Mouse (Mus musculus) hindbrain, embryonic 11.5 days (tissue): ENCODE data around the gene Mrpl54. TPM values are rescaled to one million over a fixed set of nuclear protein-coding genes. Genes with fewer than 3 reads are reported as not detected.

Experiments used
- ATAC-seq: fragments of 200-750 bp; cut with Nextera tagmentation; 2 replicates; pipeline ENCODE4 v1.8.0; 2017; ENCODE audit warnings: mild to moderate bottlenecking, moderate TSS enrichment, moderate library complexity; ENCODE audit not compliant: low FRiP score
- DNase-seq: peaks from one replicate; pipeline ENCODE4 v3.0.0-alpha.2; 2015; ENCODE audit warnings: low spot score
- H3K27ac ChIP-seq: fragments of 300-500 bp; sonication (generic); 2 replicates; pipeline ENCODE4 v1.5.1; 2014; ENCODE audit warnings: mild to moderate bottlenecking, low read depth, low read length
- H3K27me3 ChIP-seq: fragments of 300-500 bp; sonication (generic); 2 replicates; pipeline ENCODE4 v1.6.1; 2014; ENCODE audit warnings: mild to moderate bottlenecking, low read length, moderate library complexity, mixed read lengths; ENCODE audit not compliant: control insufficient read depth, insufficient read depth
- H3K36me3 ChIP-seq: fragments of 300-500 bp; sonication (generic); 2 replicates; pipeline ENCODE4 v1.6.1; 2014; ENCODE audit warnings: mild to moderate bottlenecking, low read length, moderate library complexity, mixed read lengths; ENCODE audit not compliant: control insufficient read depth, insufficient read depth
- H3K4me1 ChIP-seq: fragments of 300-500 bp; sonication (generic); replicated peaks from 2 replicates; pipeline ENCODE4 v1.6.1; 2014; ENCODE audit warnings: low read length, mixed read lengths; ENCODE audit not compliant: control insufficient read depth, insufficient read depth
- H3K4me2 ChIP-seq: fragments of 300-500 bp; sonication (generic); replicated peaks from 2 replicates; pipeline ENCODE4 v1.6.1; 2014; ENCODE audit warnings: mild to moderate bottlenecking, low read depth, low read length
- H3K4me3 ChIP-seq: fragments of 300-500 bp; sonication (generic); 2 replicates; pipeline ENCODE4 v1.5.1; 2014; ENCODE audit warnings: low read depth, low read length
- H3K9ac ChIP-seq: fragments of 300-500 bp; sonication (generic); 2 replicates; pipeline ENCODE4 v1.6.1; 2014; ENCODE audit warnings: low read depth, low read length
- H3K9me3 ChIP-seq: fragments of 300-500 bp; sonication (generic); 2 replicates; pipeline ENCODE4 v1.6.1; 2016; ENCODE audit warnings: low read length; ENCODE audit not compliant: control insufficient read depth
- WGBS: fragments of 180-500 bp; shearing (Covaris S2); extraction: QIAGEN DNeasy Blood & Tissue Kit; methylation state at CpG from one replicate; pipeline ENCODE4 v1.1.7; 2014; 5-methylcytosine and 5-hydroxymethylcytosine counted together
- polyA plus RNA-seq: library from polyadenylated mRNA; unstranded; fragments of >200 nt; fragmentation: Nextera tagmentation; extraction: Ambion mirVana; gene quantifications from 2 replicates; pipeline ENCODE4 v1.2.1, GENCODE M21; 2014

Gene Mrpl54
- polyA plus RNA-seq, 1 experiment from 2014 or later: 182 TPM

- WGBS: 93% methylated on average over 6 of the region's 6 CpGs
- Histone ChIP-seq H3K36me3 (peaks cover 12% of the 10 kb centered on the region), H3K9me3 (no peaks in the 10 kb centered on the region)
Measured at GRCm38 (mm10) chr10:81216260-81216659, 50.5 kb downstream of the Mrpl54 start.

More at GRCm38 (mm10) chr10:81216260-81216659, 50.5 kb downstream of the Mrpl54 start:
- no peaks in the 10 kb centered on the region for H3K4me1 ChIP-seq
- DNase-seq: no peak
- no peak overlapping the region for H3K9ac ChIP-seq
- no peak overlapping the region for H3K27ac ChIP-seq
- H3K4me3 ChIP-seq: no peak overlapping the region
- no peak for ATAC-seq
- H3K27me3 ChIP-seq: no peaks in the 10 kb centered on the region
- no peak overlapping the region for H3K4me2 ChIP-seq

Other genes starting within 250 kb of the Mrpl54 start
- 3.4 and 5.8 TPM in 2 replicates for gene Diras1, start 241.3 kb downstream of the Mrpl54 start, polyA plus RNA-seq
- gene Slc39a3, start 229.5 kb downstream of the Mrpl54 start, polyA plus RNA-seq: 9.2 and 11.0 TPM in 2 replicates
- gene Sgta, start 206.8 kb downstream of the Mrpl54 start, polyA plus RNA-seq: 200 and 210 TPM in 2 replicates
- gene Thop1, start 196.9 kb downstream of the Mrpl54 start, polyA plus RNA-seq: 44.1 and 46.4 TPM in 2 replicates
- gene Creb3l3, start 168.1 kb downstream of the Mrpl54 start, polyA plus RNA-seq: 0.23 and 0.49 TPM in 2 replicates
- gene Map2k2, start 161.0 kb downstream of the Mrpl54 start, polyA plus RNA-seq: 201 and 203 TPM in 2 replicates
- gene Zbtb7a, start 131.7 kb downstream of the Mrpl54 start, polyA plus RNA-seq: 6.6 and 7.9 TPM in 2 replicates
- gene Pias4, start 99.0 kb downstream of the Mrpl54 start, polyA plus RNA-seq: 52.7 and 54.1 TPM in 2 replicates
- 380 and 413 TPM in 2 replicates for gene Eef2, start 90.3 kb downstream of the Mrpl54 start, polyA plus RNA-seq
- gene Dapk3, start 83.9 kb downstream of the Mrpl54 start, polyA plus RNA-seq: 49.9 and 53.3 TPM in 2 replicates
- not detected in 2 replicates for gene 4930442H23Rik, start 83.1 kb downstream of the Mrpl54 start, polyA plus RNA-seq
- 0.08 TPM in 1 of 2 replicates, not detected in the other for gene Nmrk2, start 64.9 kb downstream of the Mrpl54 start, polyA plus RNA-seq
- gene Atcay, start 36.1 kb downstream of the Mrpl54 start, polyA plus RNA-seq: 22.8 and 23.8 TPM in 2 replicates
- 3.4 and 4.3 TPM in 2 replicates for gene Zfr2, start 33.8 kb downstream of the Mrpl54 start, polyA plus RNA-seq
- gene Matk, start 14.0 kb downstream of the Mrpl54 start, polyA plus RNA-seq: 3.1 and 3.3 TPM in 2 replicates
- 32.1 and 33.5 TPM in 2 replicates for gene Apba3, start within 50 bp of the Mrpl54 start, polyA plus RNA-seq
- gene Tjp3, start 24.6 kb upstream of the Mrpl54 start, polyA plus RNA-seq: 3.8 and 3.9 TPM in 2 replicates
- 46.3 and 47.0 TPM in 2 replicates for gene Pip5k1c, start 26.0 kb upstream of the Mrpl54 start, polyA plus RNA-seq
- gene Cactin, start 54.2 kb upstream of the Mrpl54 start, polyA plus RNA-seq: 26.0 and 28.9 TPM in 2 replicates
- gene Tbxa2r, start 61.8 kb upstream of the Mrpl54 start, polyA plus RNA-seq: 2.3 TPM in 2 replicates
- not detected in 2 replicates for gene Gipc3, start 76.3 kb upstream of the Mrpl54 start, polyA plus RNA-seq
- 90.2 and 100 TPM in 2 replicates for gene Hmg20b, start 83.5 kb upstream of the Mrpl54 start, polyA plus RNA-seq
- 3.9 and 4.6 TPM in 2 replicates for gene Mfsd12, start 90.6 kb upstream of the Mrpl54 start, polyA plus RNA-seq
- 0.47 TPM in 1 of 2 replicates, not detected in the other for gene 4930404N11Rik, start 98.9 kb upstream of the Mrpl54 start, polyA plus RNA-seq
- 83.0 and 92.1 TPM in 2 replicates for gene Fzr1, start 111.6 kb upstream of the Mrpl54 start, polyA plus RNA-seq
- gene Dohh, start 117.5 kb upstream of the Mrpl54 start, polyA plus RNA-seq: 44.8 and 52.6 TPM in 2 replicates
- 2.2 and 3.2 TPM in 2 replicates for gene Gm48551, start 117.5 kb upstream of the Mrpl54 start, polyA plus RNA-seq
- gene Gm48552, start 122.1 kb upstream of the Mrpl54 start, polyA plus RNA-seq: 0.49 and 1.0 TPM in 2 replicates
- 2.7 and 4.1 TPM in 2 replicates for gene Smim24, start 126.1 kb upstream of the Mrpl54 start, polyA plus RNA-seq
- gene Nfic, start 188.7 kb upstream of the Mrpl54 start, polyA plus RNA-seq: 10.9 and 11.9 TPM in 2 replicates
- gene Celf5, start 215.8 kb upstream of the Mrpl54 start, polyA plus RNA-seq: 12.7 and 13.7 TPM in 2 replicates
- 43.5 and 46.9 TPM in 2 replicates for gene Ncln, start 229.5 kb upstream of the Mrpl54 start, polyA plus RNA-seq
- 0.15 and 0.24 TPM in 2 replicates for gene S1pr4, start 233.2 kb upstream of the Mrpl54 start, polyA plus RNA-seq